Mouse (Mus musculus): Measurements from ENCODE around the gene Nckap5l.

- TF ChIP-seq CTCF (IDR thresholded peaks at IDR 0.05; ENCODE audit: borderline replicate concordance, insufficient read depth, low read length) (no peak), POLR2A (IDR thresholded peaks at IDR 0.05; ENCODE audit: low read depth, low read length) (no peak)
Observed at GRCm38 (mm10) chr15:99384071-99384470, 73.5 kb downstream of the Nckap5l start.
